Mouse (Mus musculus) C2C12 (cell line): ENCODE data around the gene Sart3. TPM values are rescaled to one million over a fixed set of nuclear protein-coding genes. Genes with fewer than 3 reads are reported as not detected.

Experiments
- H3K27me3 ChIP-seq: one replicate; pipeline ENCODE4 v1.6.1; 2011; ENCODE audit not compliant: control insufficient read depth, insufficient read depth, insufficient read length
- H3K36me3 ChIP-seq: one replicate; pipeline ENCODE4 v1.6.1; 2011; ENCODE audit not compliant: control insufficient read depth, insufficient read depth
- H3K4me3 ChIP-seq: one replicate; pipeline ENCODE4 v1.5.1; 2011; ENCODE audit warnings: mild to moderate bottlenecking, control low read depth; ENCODE audit not compliant: poor library complexity, insufficient read depth, severe bottlenecking
- H3K79me2 ChIP-seq: one replicate; pipeline ENCODE4 v1.6.1; 2011; ENCODE audit not compliant: control insufficient read depth, insufficient read depth
- H3K79me3 ChIP-seq: one replicate; pipeline ENCODE4 v1.6.1; 2011; ENCODE audit warnings: low read depth, control low read depth
- H3ac ChIP-seq: one replicate; pipeline ENCODE3; 2011; ENCODE audit warnings: low read depth; ENCODE audit not compliant: control insufficient read depth, insufficient read length
- CEBPB ChIP-seq: IDR thresholded peaks from one replicate; pipeline ENCODE4 v1.6.1; 2011; ENCODE audit warnings: low read depth, mild to moderate bottlenecking, control low read depth, moderate library complexity
- CTCF ChIP-seq: IDR thresholded peaks from one replicate; pipeline ENCODE4 v1.5.1; 2011; ENCODE audit not compliant: control insufficient read depth, insufficient read depth, insufficient read length
- FOSL1 ChIP-seq: IDR thresholded peaks from one replicate; pipeline ENCODE4 v1.8.0; 2011; ENCODE audit warnings: mild to moderate bottlenecking, low read length; ENCODE audit not compliant: poor library complexity, insufficient read depth, severe bottlenecking
- MAX ChIP-seq: IDR thresholded peaks from one replicate; pipeline ENCODE4 v1.6.1; 2011; ENCODE audit warnings: mild to moderate bottlenecking, control low read depth
- MYOD1 ChIP-seq: IDR thresholded peaks from one replicate; pipeline ENCODE4 v1.6.1; 2011; ENCODE audit warnings: low read depth; ENCODE audit not compliant: control insufficient read depth, insufficient read length
- MYOG ChIP-seq: IDR thresholded peaks from one replicate; pipeline ENCODE4 v1.6.1; 2011; ENCODE audit not compliant: control insufficient read depth, insufficient read length; ENCODE audit errors: extremely low read depth
- USF1 ChIP-seq: IDR thresholded peaks from one replicate; pipeline ENCODE4 v1.6.1; 2011; ENCODE audit warnings: low read depth, mild to moderate bottlenecking, control low read depth, moderate library complexity
- polyA plus RNA-seq: library from polyadenylated mRNA; unstranded; fragments of >200 nt; fragmentation: generic; extraction: Trizol; gene quantifications from one replicate; pipeline ENCODE4 v1.2.1, GENCODE M21; 2012; ENCODE audit warnings: missing spikeins

Sart3 gene
- polyA plus RNA-seq, 1 experiment = 53.4 TPM

DNA sequence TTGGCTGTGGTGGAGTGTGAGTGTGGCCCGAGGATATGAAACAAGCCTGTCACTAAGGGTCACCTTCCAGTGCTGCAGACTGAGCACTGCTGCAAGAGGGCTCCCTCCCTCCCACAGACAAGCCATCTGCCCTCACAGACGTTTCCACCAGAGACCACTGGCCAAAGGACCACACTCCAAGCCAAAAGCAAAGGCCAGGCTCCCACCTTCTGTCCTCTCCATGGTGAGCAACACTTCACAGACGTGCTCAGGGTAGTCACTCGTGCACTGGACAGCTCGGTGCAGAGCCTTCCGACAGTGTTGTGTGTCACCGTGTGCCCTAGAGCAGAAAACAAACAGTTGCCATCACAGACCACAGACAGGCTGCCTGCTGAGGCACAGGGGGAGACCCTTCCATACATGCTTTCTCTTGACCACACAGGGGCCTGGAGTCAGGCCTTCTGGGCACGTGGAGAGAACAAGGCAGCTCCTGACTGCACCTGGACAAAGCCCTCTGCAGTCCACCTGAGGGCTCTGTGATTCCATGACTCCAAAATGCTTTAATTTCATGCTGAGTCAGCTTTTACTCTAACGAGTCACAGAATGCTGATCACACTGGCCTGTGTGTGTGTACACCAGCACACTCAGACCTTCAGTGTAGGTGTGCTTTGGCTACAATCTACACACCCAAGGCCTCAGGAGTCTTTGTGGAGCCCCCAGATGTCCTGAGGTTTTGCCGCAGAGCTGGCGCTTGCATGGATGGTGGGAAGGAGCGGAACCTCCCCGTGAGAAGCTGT, 23.6 kb downstream of the Sart3 start:
- H3ac ChIP-seq = no peak overlapping the region
- no peaks in the 10 kb centered on the region for H3K27me3 ChIP-seq
- no peak overlapping the region for H3K4me3 ChIP-seq
- TF ChIP-seq CTCF (no peak), FOSL1 (no peak), USF1 (no peak), CEBPB (no peak), MYOG (no peak), MAX (no peak), MYOD1 (no peak)
- H3K79me3 ChIP-seq = no peaks in the 10 kb centered on the region
- H3K36me3 ChIP-seq = peaks cover 94% of the 10 kb centered on the region
- no peaks in the 10 kb centered on the region for H3K79me2 ChIP-seq

DNA sequence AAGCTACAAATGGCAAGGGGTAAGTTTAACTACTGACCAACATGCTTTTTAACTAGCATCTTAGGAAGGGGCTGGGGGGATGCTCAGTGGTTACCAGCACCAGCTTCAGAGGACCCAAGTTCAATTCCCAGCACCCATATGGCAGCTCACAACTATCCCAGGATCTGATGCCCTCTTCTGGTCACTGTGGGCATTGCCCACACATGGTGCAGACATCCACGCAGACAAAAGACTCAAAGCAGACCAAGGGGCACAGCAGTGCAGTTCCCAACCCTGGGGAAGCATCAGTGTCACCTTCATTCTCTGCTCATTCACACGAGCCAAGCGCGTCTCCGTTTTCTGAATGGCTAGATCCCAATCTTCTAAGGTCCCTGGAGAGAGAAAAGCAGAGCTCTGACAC, 24.7 kb downstream of the Sart3 start:
- no peak overlapping the region for H3ac ChIP-seq
- TF ChIP-seq CTCF (no peak), FOSL1 (no peak), MAX (no peak), MYOD1 (no peak), CEBPB (no peak)
- H3K79me3 ChIP-seq = no peaks in the 10 kb centered on the region
- no peaks in the 10 kb centered on the region for H3K27me3 ChIP-seq
- H3K79me2 ChIP-seq = no peaks in the 10 kb centered on the region
- H3K4me3 ChIP-seq = no peak overlapping the region
- peaks cover 94% of the 10 kb centered on the region for H3K36me3 ChIP-seq

DNA sequence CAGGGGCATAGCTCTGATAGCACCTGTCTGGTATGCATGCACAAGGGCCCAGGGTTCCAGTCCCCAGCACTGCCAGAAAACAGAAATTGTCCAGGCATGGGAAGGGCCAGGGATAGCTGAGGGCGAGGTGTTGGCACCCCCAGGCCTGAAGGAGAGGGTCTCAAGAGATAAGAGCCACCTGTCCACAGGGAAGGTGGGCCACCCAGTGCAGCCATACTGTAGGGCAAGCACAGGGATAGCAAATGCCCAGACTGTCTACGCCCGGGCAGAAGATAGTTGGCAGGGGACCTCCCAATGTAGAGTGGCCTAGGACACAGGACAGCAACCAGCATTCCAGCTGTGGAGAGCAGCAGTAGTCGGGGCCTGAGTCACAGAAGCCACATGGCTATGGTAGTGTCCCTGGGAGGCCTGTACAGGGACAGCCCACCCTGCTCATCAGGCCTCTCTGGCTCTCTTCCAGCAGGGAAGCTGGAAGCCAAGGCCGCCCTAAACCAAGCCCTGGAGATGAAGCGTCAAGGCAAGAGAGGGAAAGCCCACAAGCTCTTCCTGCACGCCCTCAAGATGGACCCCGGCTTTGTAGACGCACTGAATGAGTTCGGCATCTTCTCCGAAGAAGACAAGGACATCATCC, 34.6 kb downstream of the Sart3 start:
- no peak overlapping the region for H3ac ChIP-seq
- H3K79me2 ChIP-seq = no peaks in the 10 kb centered on the region
- peaks cover 23% of the 10 kb centered on the region for H3K36me3 ChIP-seq
- no peak overlapping the region for H3K4me3 ChIP-seq
- no peaks in the 10 kb centered on the region for H3K79me3 ChIP-seq
- TF ChIP-seq CTCF (no peak), MYOG (no peak), USF1 (no peak), FOSL1 (no peak), MAX (no peak), CEBPB (no peak), MYOD1 (no peak)
- no peaks in the 10 kb centered on the region for H3K27me3 ChIP-seq

DNA sequence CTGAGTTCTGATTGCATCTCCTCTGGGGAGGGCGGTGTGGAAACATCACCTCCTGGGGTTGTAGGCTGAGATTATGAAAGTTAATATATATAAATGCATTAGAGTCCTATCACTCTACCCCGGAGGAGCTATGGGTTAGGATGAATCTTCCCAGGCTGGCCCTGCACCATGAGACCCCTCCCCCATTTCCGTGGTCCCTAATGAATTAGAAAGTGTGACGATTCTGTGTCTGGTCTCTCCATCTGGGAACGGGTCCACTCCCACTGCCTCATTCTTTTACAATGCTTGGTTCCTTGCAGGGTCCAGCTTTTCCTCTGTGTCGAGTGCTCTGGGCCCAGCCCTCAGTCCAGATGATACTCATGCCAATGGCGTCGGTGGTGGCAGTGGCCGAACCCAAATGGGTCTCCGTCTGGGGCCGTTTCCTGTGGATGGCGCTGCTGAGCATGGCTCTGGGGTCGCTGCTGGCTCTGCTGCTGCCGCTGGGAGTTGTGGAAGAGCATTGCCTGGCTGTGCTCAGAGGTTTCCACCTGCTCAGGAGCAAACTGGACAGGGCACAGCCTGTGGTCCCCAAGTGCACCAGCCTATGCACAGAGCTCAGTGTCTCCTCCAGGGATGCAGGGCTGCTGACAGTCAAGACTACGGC, 35.7 kb downstream of the Sart3 start:
- TF ChIP-seq MYOD1 (no peak), CTCF (no peak), MAX (no peak), USF1 (no peak), MYOG (no peak)
- Histone ChIP-seq H3ac (peak overlapping the region; percentile 15), H3K4me3 (peak overlapping the region; percentile 49), H3K36me3 (peaks cover 19% of the 10 kb centered on the region), H3K79me3 (no peaks in the 10 kb centered on the region), H3K27me3 (no peaks in the 10 kb centered on the region), H3K79me2 (no peaks in the 10 kb centered on the region)

DNA sequence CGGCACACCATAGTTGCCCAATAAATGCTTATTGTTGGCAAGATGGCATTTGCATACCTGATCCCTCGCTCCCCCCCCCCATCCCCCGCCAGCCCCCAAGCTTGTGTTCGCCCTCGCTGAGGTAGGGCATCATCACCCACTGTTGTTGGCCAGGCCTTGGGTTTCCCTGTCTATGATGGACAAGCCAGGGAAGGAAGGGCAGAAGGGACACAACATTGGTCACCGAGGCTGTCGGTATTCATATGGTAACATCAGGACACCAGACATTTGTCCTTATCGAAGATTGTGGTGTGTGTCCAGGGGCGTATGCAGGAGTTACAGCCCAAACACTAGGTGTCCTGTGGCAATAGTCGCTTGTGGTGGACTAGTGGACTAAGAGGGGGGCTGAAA, 36.2 kb downstream of the Sart3 start:
- TF ChIP-seq MYOD1 (no peak), MYOG (no peak), USF1 (no peak), FOSL1 (no peak), CEBPB (no peak), CTCF (no peak), MAX (no peak)
- Histone ChIP-seq H3K27me3 (no peaks in the 10 kb centered on the region), H3K79me2 (no peaks in the 10 kb centered on the region), H3K79me3 (no peaks in the 10 kb centered on the region), H3K36me3 (peaks cover 16% of the 10 kb centered on the region), H3K4me3 (peak overlapping the region; percentile 49), H3ac (peak overlapping the region; percentile 36)
